Mouse (Mus musculus) olfactory bulb, adult 2 months (tissue): ENCODE measurements around the gene Crygs. TPM values are rescaled to one million over a fixed set of nuclear protein-coding genes. Genes with fewer than 3 reads are reported as not detected.

Experiments used
- H3K27ac ChIP-seq: fragments of 200-500 bp; 2 replicates; pipeline ENCODE4 v1.5.1; 2012; ENCODE audit warnings: low read depth, low read length; ENCODE audit not compliant: insufficient read depth
- H3K4me1 ChIP-seq: fragments of 200-500 bp; 2 replicates; pipeline ENCODE4 v1.6.1; 2012; ENCODE audit warnings: low read length; ENCODE audit not compliant: control insufficient read depth, insufficient read depth
- H3K4me3 ChIP-seq: fragments of 200-500 bp; 2 replicates; pipeline ENCODE4 v1.5.1; 2012; ENCODE audit warnings: mild to moderate bottlenecking, low read depth, low read length, moderate library complexity; ENCODE audit not compliant: insufficient read depth
- CTCF ChIP-seq: fragments of 200-500 bp; IDR thresholded peaks from 2 replicates; pipeline ENCODE4 v1.5.1; 2012; ENCODE audit warnings: low read depth, mild to moderate bottlenecking, low read length, moderate library complexity; ENCODE audit not compliant: insufficient read depth
- POLR2A ChIP-seq: fragments of 200-500 bp; IDR thresholded peaks from 2 replicates; pipeline ENCODE4 v1.6.1; 2012; ENCODE audit warnings: mild to moderate bottlenecking, low read depth, low read length, moderate library complexity; ENCODE audit not compliant: insufficient read depth
- WGBS: fragments of 180-500 bp; shearing (Covaris S2); methylation state at CpG from one replicate; pipeline ENCODE4 v1.1.7; 2018; 5-methylcytosine and 5-hydroxymethylcytosine counted together
- polyA plus RNA-seq: library from polyadenylated mRNA; stranded (reverse); fragments of >200 nt; gene quantifications from 2 replicates; pipeline ENCODE4 v1.2.4, GENCODE M21; 2012; ENCODE audit warnings: low replicate concordance; ENCODE audit not compliant: missing spikeins, insufficient read depth, insufficient read length

Crygs gene
- polyA plus RNA-seq = not detected in 2 replicates

DNA sequence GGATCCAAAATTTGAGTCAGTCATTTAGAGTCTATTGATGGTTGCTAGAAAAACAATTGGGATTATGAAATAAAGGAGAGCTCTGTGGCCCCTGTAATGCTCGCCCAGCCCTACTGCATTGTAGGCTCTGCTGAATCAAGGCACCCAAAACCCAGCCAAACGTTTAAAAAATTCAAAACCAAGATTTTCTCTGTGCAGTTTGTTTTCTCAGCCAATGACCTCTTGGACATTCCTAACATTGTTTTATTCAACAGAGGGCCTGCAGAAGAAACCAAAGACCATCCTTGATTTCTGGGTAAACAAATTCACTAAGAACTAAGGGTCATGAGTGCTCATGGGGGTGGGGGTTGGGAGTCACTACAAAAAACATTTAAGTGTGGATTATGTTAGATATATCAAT lies at the start of gene Crygs:
Crygs (minus strand) TSS at position 101 of the 400 bp plus-strand sequence.
- 53% methylated on average over 2 of the region's 2 CpGs for WGBS

DNA sequence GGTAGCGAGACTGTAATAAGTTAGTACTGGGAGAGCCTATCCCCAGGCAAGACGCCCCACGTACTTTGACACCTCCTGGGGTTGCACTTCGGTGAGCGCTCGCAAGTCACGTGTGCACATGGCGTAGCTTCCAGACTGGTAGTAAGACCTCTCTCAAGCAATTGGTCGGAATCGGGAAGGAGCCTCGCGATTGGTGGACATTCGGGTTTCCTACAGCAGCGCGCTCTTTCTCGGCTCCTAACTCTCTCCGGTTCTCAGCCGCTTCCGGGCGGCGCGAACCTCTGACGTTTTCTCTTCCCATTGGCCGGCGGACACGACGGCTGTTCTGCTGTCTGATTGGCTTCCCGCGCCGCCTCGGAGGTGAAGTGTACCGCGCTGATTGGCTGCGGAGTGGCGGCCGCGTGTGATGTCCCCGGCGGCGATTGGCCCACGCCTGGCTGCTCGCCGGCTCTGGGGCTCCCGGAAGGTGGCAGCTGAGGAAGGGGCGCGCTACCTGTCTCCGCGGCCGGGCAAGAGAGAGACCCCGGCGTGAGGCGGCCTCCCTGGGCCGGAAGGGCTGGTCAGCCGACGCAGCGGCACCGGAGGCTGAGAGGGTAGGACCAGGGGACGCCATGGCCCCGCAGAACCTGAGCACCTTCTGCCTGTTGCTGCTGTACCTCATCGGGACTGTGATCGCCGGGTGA lies 46.2 kb upstream of the Crygs start, which contains the start of the genes Tbccd1 and Dnajb11:
Tbccd1 (minus strand) TSS at position 239 of the 683 bp plus-strand sequence.
Dnajb11 (plus strand) TSS at position 415 of the 683 bp plus-strand sequence.
- Histone ChIP-seq H3K4me1 (peaks cover 4% of the 10 kb centered on the region; the same call in 1 of the 2 replicates), H3K27ac (0 out of 2 replicates have a peak within 1 kb of the TSS, but pooled peaks have one; percentile 13), H3K4me3 (peak within 1 kb of the TSS; percentile 89)
- peak; percentile 53; the same call in 1 of the 2 replicates for TF ChIP-seq POLR2A
- no peak for TF ChIP-seq CTCF
- under 1% methylated on average over 62 of the region's 62 CpGs for WGBS

More for the DNA sequence above, at the start of gene Crygs:
- Histone ChIP-seq H3K4me1 (no peaks in the 10 kb centered on the region), H3K4me3 (no peak within 1 kb of the TSS), H3K27ac (no peak within 1 kb of the TSS)
- TF ChIP-seq POLR2A (no peak), CTCF (no peak)

DNA sequence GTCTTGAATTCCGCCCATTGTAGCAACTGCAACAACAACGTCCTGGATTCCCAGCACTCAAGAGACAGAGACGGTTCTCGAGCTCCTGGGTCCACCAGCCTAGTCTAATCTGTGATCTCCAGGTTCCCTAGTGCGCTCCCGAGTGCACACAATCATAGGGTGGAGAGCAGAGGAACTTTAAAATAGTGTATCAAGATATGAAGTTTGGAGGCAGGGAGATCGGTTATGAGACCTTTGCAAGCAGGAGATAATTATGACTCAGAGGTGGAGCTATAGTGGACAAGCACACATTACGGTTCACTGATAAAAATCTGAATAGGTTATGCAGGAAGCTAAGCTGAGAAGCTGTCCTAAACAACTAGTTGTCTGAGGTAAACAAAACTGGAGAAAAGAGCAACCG lies 45.4 kb upstream of the Crygs start:
- WGBS = 6% methylated on average over 9 of the region's 9 CpGs
- Histone ChIP-seq H3K4me1 (peaks cover 4% of the 10 kb centered on the region; the same call in 1 of the 2 replicates), H3K4me3 (peak overlapping the region; percentile 65), H3K27ac (0 out of 2 replicates have a peak overlapping the region, but pooled peaks have one; percentile 11)
- TF ChIP-seq CTCF (no peak), POLR2A (no peak)

DNA sequence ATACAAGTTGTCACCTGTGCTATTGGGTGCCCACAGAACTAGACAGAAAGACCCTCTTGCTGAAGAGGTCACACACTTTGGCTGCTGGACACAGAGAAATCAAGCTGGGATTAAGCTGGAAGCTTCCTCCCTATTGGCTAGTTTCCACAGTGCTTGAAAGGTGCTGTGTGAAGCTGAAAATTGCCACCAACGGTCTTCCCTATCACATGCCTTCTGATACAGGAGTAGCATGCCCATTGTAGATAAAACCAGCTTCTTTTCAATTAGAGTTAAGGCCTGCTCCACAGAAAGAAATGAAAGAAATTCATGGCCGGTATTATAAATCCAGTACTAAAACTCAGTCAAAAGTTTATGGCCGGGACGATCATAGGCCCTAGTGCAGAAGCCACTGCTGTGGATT lies 41.3 kb upstream of the Crygs start:
- 88% methylated on average over 4 of the region's 4 CpGs for WGBS
- H3K4me1 ChIP-seq = no peaks in the 10 kb centered on the region
- TF ChIP-seq CTCF (no peak), POLR2A (no peak)
- no peak overlapping the region for H3K4me3 ChIP-seq
- no peak overlapping the region for H3K27ac ChIP-seq

DNA sequence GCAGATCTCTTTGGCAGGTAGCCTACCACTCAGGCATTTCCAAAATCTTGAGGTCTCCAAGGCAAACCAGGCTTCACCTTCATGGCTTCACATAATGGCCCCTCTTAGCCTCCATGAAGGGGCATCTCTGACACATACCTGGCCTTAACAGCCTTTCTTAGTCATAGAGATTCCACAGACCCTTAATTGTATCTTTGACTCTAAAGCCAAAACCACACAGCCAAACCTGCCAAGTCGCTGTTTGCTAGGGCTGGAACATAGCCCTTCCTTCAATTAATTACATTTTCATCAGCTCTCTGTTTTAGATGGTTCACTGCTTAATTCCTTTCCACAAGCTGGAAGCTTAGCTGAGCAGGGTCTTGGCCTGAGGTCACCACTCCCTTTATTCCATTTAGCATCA lies 37.0 kb upstream of the Crygs start:
- Histone ChIP-seq H3K4me3 (no peak overlapping the region), H3K27ac (no peak overlapping the region), H3K4me1 (peaks cover 5% of the 10 kb centered on the region; the same call in 1 of the 2 replicates)
- no peak for TF ChIP-seq POLR2A
- no peak for TF ChIP-seq CTCF
- WGBS = 29% methylated on average over 1 of the region's 1 CpGs

DNA sequence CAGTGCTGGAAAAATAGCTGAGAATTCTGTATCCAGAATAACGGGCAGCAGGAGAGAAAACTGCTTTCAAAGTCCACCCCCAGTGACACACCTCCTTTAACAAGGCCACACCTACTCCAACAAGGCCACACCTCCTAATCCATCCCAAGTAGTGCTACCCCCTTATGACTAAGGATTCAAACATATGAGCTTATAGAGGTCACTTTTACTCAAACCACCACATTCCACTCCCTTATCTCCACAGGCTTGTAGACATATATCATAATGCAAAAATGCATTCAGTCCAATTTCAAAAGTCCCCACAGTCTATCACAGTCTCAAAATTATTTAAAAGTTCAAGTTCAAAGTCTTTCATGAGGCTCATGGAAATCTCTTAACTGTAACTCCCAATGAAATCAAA lies 36.3 kb upstream of the Crygs start:
- Histone ChIP-seq H3K4me1 (peaks cover 5% of the 10 kb centered on the region; the same call in 1 of the 2 replicates), H3K4me3 (no peak overlapping the region), H3K27ac (no peak overlapping the region)
- TF ChIP-seq POLR2A (no peak), CTCF (no peak)
- WGBS = 82% methylated on average over 1 of the region's 1 CpGs

DNA sequence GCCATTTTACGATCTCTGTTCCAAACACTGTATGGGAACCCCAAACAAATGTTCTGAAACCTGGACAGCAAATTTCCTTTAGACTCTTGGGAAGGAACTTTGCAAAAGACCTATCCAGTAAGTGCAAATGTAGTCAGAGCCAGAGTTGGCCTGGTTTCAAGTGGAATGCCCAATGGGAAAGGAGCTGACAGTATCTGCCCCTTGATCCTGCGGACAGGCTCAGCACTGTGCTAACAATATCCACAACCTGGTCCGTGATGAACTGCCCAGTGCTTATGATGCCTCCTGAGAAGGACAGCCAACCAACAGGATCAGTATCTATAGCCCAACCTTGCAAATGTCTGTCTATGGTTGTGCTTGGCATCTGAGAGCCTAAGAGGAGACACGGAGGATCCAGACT lies 34.1 kb upstream of the Crygs start:
- 82% methylated on average over 4 of the region's 4 CpGs for WGBS
- TF ChIP-seq CTCF = no peak
- TF ChIP-seq POLR2A = no peak
- Histone ChIP-seq H3K4me3 (no peak overlapping the region), H3K4me1 (peaks cover 5% of the 10 kb centered on the region; the same call in 1 of the 2 replicates), H3K27ac (no peak overlapping the region)

DNA sequence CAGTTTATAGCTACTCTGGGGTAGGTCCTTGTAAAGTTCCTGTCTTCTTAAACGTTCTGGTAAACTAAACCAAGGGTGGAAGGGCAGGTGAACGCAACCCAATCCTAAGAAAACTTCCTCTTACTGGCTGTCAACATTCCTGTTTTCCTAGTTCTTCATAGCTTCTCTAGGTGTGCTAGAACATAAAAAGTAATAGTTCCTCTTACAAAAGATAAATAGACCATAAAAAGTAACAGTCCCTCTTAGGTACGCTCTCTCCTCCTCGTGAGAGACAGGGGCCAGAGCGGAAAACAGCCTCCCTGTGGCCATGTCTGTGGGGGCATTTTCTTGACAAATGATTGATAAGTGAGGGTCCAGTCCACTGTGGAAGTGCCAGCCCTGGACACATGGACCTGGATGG lies 33.5 kb upstream of the Crygs start:
- Histone ChIP-seq H3K27ac (no peak overlapping the region), H3K4me1 (peaks cover 8% of the 10 kb centered on the region), H3K4me3 (peak overlapping the region; percentile 65; the same call in 1 of the 2 replicates)
- WGBS = 54% methylated on average over 5 of the region's 5 CpGs
- TF ChIP-seq CTCF (no peak), POLR2A (no peak)

DNA sequence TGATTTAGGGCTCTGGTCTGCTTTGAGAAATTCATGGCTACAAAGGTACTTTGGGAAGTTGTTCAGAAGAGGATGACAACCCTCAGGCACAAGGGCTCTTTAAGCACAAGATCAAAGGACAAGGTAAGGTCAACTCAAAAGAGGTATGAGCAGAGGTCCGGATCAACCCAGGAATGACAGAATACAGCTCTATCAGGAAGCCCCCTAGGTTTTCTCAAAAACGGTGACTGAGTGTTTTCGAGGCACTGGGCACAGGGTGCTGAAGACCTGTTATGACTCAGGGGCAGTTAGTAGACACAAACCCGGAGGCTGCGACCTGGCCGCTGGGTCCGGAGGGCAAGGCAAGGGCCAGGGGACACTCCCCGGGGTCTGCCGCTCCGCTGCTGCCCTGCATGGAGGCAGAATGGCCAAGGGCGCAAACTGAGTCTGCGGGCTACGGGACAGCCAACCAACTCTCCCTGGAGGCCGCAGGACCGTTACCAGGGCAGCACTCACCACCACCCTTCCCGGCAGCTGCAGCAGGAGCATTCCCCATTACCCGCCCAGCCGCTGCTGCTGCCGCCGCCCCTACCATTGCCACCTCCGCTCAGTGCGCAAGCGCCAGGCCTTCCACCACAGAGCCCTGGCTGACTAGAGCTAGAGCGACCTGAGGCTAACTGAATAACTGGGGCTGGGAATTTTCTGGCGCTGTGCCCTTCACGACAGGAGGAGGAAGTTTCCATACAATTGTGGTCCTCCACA lies 32.9 kb upstream of the Crygs start:
- peak; percentile 50 for TF ChIP-seq POLR2A
- no peak for TF ChIP-seq CTCF
- Histone ChIP-seq H3K4me3 (peak overlapping the region; percentile 65), H3K4me1 (peaks cover 11% of the 10 kb centered on the region), H3K27ac (peak overlapping the region; percentile 54; the same call in 1 of the 2 replicates)
- 4% methylated on average over 26 of the region's 26 CpGs for WGBS
